Mouse (Mus musculus) lung, embryonic 14.5 days (tissue): ENCODE results near the gene Antxr2. TPM values are rescaled to one million over a fixed set of nuclear protein-coding genes. Genes with fewer than 3 reads are reported as not detected.
A peak's percentile ranks its signal among the peaks of the same experiment; 100 is the strongest.

Experiments used
- ATAC-seq: fragments of 200-750 bp; cut with Nextera tagmentation; 2 replicates; pipeline ENCODE4 v1.8.0; 2017; ENCODE audit warnings: mild to moderate bottlenecking, moderate TSS enrichment, moderate library complexity; ENCODE audit not compliant: insufficient read depth
- DNase-seq: peaks from one replicate; pipeline ENCODE4 v3.0.0-alpha.2; 2015
- H3K27ac ChIP-seq: fragments of 300-500 bp; sonication (generic); 2 replicates; pipeline ENCODE4 v1.5.1; 2014; ENCODE audit warnings: low read depth, mild to moderate bottlenecking, moderate library complexity
- H3K27me3 ChIP-seq: fragments of 300-500 bp; sonication (generic); 2 replicates; pipeline ENCODE4 v1.6.1; 2014; ENCODE audit warnings: low read length, control low read depth; ENCODE audit not compliant: insufficient read depth
- H3K36me3 ChIP-seq: fragments of 300-500 bp; sonication (generic); 2 replicates; pipeline ENCODE4 v1.6.1; 2014; ENCODE audit warnings: control low read depth; ENCODE audit not compliant: insufficient read depth
- H3K4me1 ChIP-seq: fragments of 300-500 bp; sonication (generic); 2 replicates; pipeline ENCODE4 v1.6.1; 2014; ENCODE audit warnings: antibody characterized with exemption, control low read depth; ENCODE audit not compliant: insufficient read depth
- H3K4me2 ChIP-seq: fragments of 300-500 bp; sonication (generic); 2 replicates; pipeline ENCODE4 v1.6.1; 2014; ENCODE audit warnings: mild to moderate bottlenecking
- H3K4me3 ChIP-seq: fragments of 300-500 bp; sonication (generic); 2 replicates; pipeline ENCODE4 v1.5.1; 2014; ENCODE audit warnings: low read depth, low read length
- H3K9ac ChIP-seq: fragments of 300-500 bp; sonication (generic); 2 replicates; pipeline ENCODE4 v1.6.1; 2014
- H3K9me3 ChIP-seq: fragments of 300-500 bp; sonication (generic); 2 replicates; pipeline ENCODE4 v1.6.1; 2016; ENCODE audit warnings: low read depth, low read length, control low read depth
- CTCF ChIP-seq: IDR thresholded peaks from 2 replicates; pipeline ENCODE4 v1.5.1; 2016; ENCODE audit warnings: antibody characterized with exemption, low read depth
- WGBS: fragments of 180-500 bp; shearing (Covaris S2); extraction: QIAGEN DNeasy Blood & Tissue Kit; methylation state at CpG from one replicate; pipeline ENCODE4 v1.1.7; 2014; 5-methylcytosine and 5-hydroxymethylcytosine counted together
- polyA plus RNA-seq: library from polyadenylated mRNA; unstranded; fragments of >200 nt; fragmentation: Nextera tagmentation; extraction: Ambion mirVana; gene quantifications from 2 replicates; pipeline ENCODE4 v1.2.1, GENCODE M21; 2014

Gene Antxr2
- polyA plus RNA-seq, 1 experiment from 2014 or later, result 36.5 TPM

DNA sequence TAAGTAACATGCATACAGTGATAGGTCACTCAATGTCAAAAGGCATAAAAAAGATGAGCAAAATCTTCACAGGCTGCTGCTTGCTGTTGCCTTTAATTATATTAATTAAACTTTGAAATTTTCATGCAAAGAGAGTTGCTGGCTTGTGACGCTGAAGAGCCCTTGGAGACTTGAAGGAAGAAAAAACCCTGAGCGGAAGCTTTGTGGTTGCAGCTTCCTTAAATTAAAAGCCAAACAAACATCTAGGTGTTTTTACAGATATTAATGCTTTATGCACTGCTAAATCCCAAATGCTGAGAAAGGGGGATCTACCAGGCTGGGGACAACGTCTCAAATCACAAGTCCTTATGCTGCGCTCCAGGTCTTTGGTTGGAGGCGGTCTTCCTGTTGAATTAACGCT is 145.4 kb downstream of the Antxr2 start:
- peaks cover 8% of the 10 kb centered on the region for H3K36me3 ChIP-seq
- no peak for TF ChIP-seq CTCF
- WGBS, result 91% methylated on average over 6 of the region's 6 CpGs

DNA sequence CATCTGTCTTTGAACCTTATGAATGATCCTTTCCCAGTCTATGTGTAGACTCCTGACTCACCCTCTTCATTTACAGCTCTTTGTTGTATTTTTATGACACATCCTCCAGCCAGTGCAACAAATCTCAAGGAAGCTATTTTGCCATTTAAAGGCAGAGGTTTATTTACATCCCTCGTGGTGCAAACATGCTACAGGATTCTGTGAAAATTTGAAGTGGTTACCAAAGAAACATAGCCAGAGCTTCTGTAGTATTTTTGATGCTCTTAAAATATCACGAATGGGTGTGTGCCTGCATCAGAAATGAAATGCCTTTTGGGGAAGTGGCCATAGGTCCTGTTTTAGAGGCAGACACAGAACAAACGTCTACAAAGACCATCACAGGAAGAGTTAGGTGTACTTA is 146.7 kb downstream of the Antxr2 start:
- Histone ChIP-seq H3K27me3 (no peaks in the 10 kb centered on the region), H3K9me3 (no peaks in the 10 kb centered on the region), H3K4me3 (no peak overlapping the region), H3K27ac (no peak overlapping the region), H3K9ac (no peak overlapping the region), H3K4me1 (no peaks in the 10 kb centered on the region), H3K36me3 (peaks cover 8% of the 10 kb centered on the region), H3K4me2 (no peak overlapping the region)
- 74% methylated on average over 3 of the region's 3 CpGs for WGBS
- no peak for TF ChIP-seq CTCF
- no peak for DNase-seq
- ATAC-seq, result no peak

More for the DNA sequence above, 145.4 kb downstream of the Antxr2 start:
- no peak for DNase-seq
- Histone ChIP-seq H3K4me3 (no peak overlapping the region), H3K4me1 (no peaks in the 10 kb centered on the region), H3K4me2 (no peak overlapping the region), H3K27ac (no peak overlapping the region), H3K9me3 (no peaks in the 10 kb centered on the region), H3K27me3 (no peaks in the 10 kb centered on the region), H3K9ac (no peak overlapping the region)
- no peak for ATAC-seq

DNA sequence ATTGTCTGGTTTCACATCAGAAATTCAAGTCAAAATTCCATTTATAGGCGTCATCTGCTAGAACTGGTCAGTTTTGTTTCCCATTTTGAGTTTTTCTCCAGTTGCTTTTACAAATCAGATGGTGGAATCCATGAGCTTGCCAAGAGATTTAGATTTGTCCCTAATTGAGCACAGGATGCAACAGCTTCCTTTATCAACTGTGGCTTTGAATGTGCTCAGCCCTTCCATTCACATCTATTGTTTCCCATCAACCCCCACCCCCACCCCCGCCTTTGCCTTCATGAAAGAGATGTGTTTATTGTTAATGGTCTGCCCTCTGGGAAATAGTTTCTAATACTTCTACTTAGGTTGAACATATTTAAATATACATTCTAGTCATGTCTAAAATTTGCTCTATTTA is 149.4 kb downstream of the Antxr2 start:
- ATAC-seq, result no peak
- WGBS, result 75% methylated on average over 2 of the region's 2 CpGs

DNA sequence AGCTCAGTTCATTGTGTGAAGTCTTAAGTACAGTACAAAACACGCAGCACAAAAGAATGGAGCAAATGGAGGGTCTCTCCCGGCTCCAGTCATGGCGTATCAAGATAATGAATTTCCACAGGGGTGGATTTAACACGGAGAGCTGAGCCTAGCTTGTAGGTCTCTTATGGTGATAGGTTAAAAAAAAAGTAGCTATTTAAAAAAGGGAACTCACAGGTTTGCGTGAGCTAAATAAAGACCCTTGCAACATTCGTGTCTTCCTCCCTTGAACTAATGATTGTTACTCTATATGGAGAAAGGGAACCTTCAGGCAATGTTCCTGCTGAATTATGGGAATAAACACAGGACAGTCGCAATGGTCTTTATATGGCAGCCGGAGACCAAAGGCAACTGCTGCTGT is 150.7 kb downstream of the Antxr2 start:
- Histone ChIP-seq H3K27ac (no peak overlapping the region), H3K9me3 (no peaks in the 10 kb centered on the region), H3K36me3 (peaks cover 5% of the 10 kb centered on the region; the same call in 1 of the 2 replicates), H3K4me2 (no peak overlapping the region), H3K27me3 (no peaks in the 10 kb centered on the region), H3K4me3 (no peak overlapping the region), H3K4me1 (peaks cover 9% of the 10 kb centered on the region), H3K9ac (no peak overlapping the region)
- no peak for TF ChIP-seq CTCF
- DNase-seq (no peak), ATAC-seq (no peak)
- WGBS, result 84% methylated on average over 8 of the region's 8 CpGs

More for the DNA sequence above, 149.4 kb downstream of the Antxr2 start:
- Histone ChIP-seq H3K4me3 (no peak overlapping the region), H3K27me3 (no peaks in the 10 kb centered on the region), H3K27ac (no peak overlapping the region), H3K9ac (no peak overlapping the region), H3K4me1 (peaks cover 9% of the 10 kb centered on the region), H3K36me3 (peaks cover 8% of the 10 kb centered on the region), H3K9me3 (no peaks in the 10 kb centered on the region), H3K4me2 (no peak overlapping the region)
- TF ChIP-seq CTCF, result no peak
- peak; percentile 45 for DNase-seq

GRCm38 (mm10) chr5:97878871-97879270 is 152.0 kb downstream of the Antxr2 start:
- no peak for DNase-seq
- WGBS, result 54% methylated on average over 3 of the region's 3 CpGs
- H3K36me3 ChIP-seq, result no peaks in the 10 kb centered on the region
- ATAC-seq, result no peak
- no peak overlapping the region for H3K4me3 ChIP-seq
- no peak overlapping the region for H3K4me2 ChIP-seq
- no peak overlapping the region for H3K9ac ChIP-seq
- no peak for TF ChIP-seq CTCF
- no peaks in the 10 kb centered on the region for H3K27me3 ChIP-seq
- peaks cover 9% of the 10 kb centered on the region for H3K4me1 ChIP-seq
- no peaks in the 10 kb centered on the region for H3K9me3 ChIP-seq
- 0 out of 2 replicates have a peak overlapping the region, but pooled peaks have one; percentile 36 for H3K27ac ChIP-seq

- peak; percentile 47; the same call in 1 of the 2 replicates for ATAC-seq
- Histone ChIP-seq H3K9ac (no peak overlapping the region), H3K4me2 (no peak overlapping the region), H3K36me3 (no peaks in the 10 kb centered on the region), H3K4me3 (no peak overlapping the region), H3K4me1 (peaks cover 9% of the 10 kb centered on the region), H3K27ac (no peak overlapping the region), H3K27me3 (no peaks in the 10 kb centered on the region), H3K9me3 (no peaks in the 10 kb centered on the region)
- peak; percentile 54 for DNase-seq
- no peak for TF ChIP-seq CTCF
- 56% methylated on average over 1 of the region's 1 CpGs for WGBS
Measured at GRCm38 (mm10) chr5:97878215-97878794, 152.5 kb downstream of the Antxr2 start.

- H3K4me2 ChIP-seq, result no peak overlapping the region
- H3K9ac ChIP-seq, result no peak overlapping the region
- H3K4me1 ChIP-seq, result peaks cover 9% of the 10 kb centered on the region
- no peaks in the 10 kb centered on the region for H3K9me3 ChIP-seq
- no peaks in the 10 kb centered on the region for H3K27me3 ChIP-seq
- ATAC-seq, result no peak
- no peak for TF ChIP-seq CTCF
- H3K4me3 ChIP-seq, result no peak overlapping the region
- 68% methylated on average over 2 of the region's 2 CpGs for WGBS
- no peaks in the 10 kb centered on the region for H3K36me3 ChIP-seq
- no peak overlapping the region for H3K27ac ChIP-seq
- no peak for DNase-seq
Measured at GRCm38 (mm10) chr5:97876895-97877294, 153.9 kb downstream of the Antxr2 start.
